Mouse (Mus musculus): ENCODE measurements around the gene Gm9837.
A peak's percentile ranks its signal among the peaks of the same experiment; 100 is the strongest.

GRCm38 (mm10) chr11:53483159-53483891 is 13.0 kb upstream of the Gm9837 start:
- TF ChIP-seq GATA1 (IDR thresholded peaks at IDR 0.05; ENCODE audit: low read length) (peak; percentile 92), TAL1 (IDR thresholded peaks at IDR 0.05; ENCODE audit: low read length) (peak; percentile 58; the same call in 2 of the 3 replicates)

Data from erythroblast, embryonic 14.5 days (primary cell).